Mouse (Mus musculus) forebrain, embryonic 13.5 days (tissue): ENCODE data around the gene Myh11. TPM values are rescaled to one million over a fixed set of nuclear protein-coding genes. Genes with fewer than 3 reads are reported as not detected.
A peak's percentile ranks its signal among the peaks of the same experiment; 100 is the strongest.
"Not testable (repeated sequence)": the region's sequence is repeated elsewhere in the genome, so short reads cannot be mapped to it uniquely, and the experiment has no call there.

Experiments
- ATAC-seq: fragments of 200-750 bp; cut with Nextera tagmentation; 2 replicates; pipeline ENCODE4 v1.8.0; 2017
- H3K27ac ChIP-seq: fragments of 300-500 bp; sonication (generic); 2 replicates; pipeline ENCODE4 v1.5.1; 2015; ENCODE audit warnings: inconsistent platforms, mild to moderate bottlenecking, moderate library complexity
- H3K27me3 ChIP-seq: fragments of 300-500 bp; sonication (generic); 2 replicates; pipeline ENCODE4 v1.6.1; 2015; ENCODE audit warnings: mild to moderate bottlenecking, inconsistent platforms
- H3K36me3 ChIP-seq: fragments of 300-500 bp; sonication (generic); 2 replicates; pipeline ENCODE4 v1.6.1; 2015; ENCODE audit warnings: mild to moderate bottlenecking, inconsistent platforms; ENCODE audit not compliant: poor library complexity, severe bottlenecking
- H3K4me1 ChIP-seq: fragments of 300-500 bp; sonication (generic); 2 replicates; pipeline ENCODE4 v1.6.1; 2015; ENCODE audit warnings: inconsistent platforms
- H3K4me2 ChIP-seq: fragments of 300-500 bp; sonication (generic); 2 replicates; pipeline ENCODE4 v1.6.1; 2015; ENCODE audit warnings: inconsistent platforms, mild to moderate bottlenecking, moderate library complexity
- H3K4me3 ChIP-seq: fragments of 300-500 bp; sonication (generic); 2 replicates; pipeline ENCODE4 v1.5.1; 2015; ENCODE audit warnings: mild to moderate bottlenecking, inconsistent platforms
- H3K9ac ChIP-seq: fragments of 300-500 bp; sonication (generic); 2 replicates; pipeline ENCODE4 v1.6.1; 2015; ENCODE audit warnings: mild to moderate bottlenecking, inconsistent platforms
- H3K9me3 ChIP-seq: fragments of 300-500 bp; sonication (generic); replicated peaks from 2 replicates; pipeline ENCODE4 v1.6.1; 2016; ENCODE audit warnings: inconsistent platforms
- WGBS: fragments of 180-500 bp; shearing (Covaris S2); methylation state at CpG from one replicate; pipeline ENCODE4 v1.1.7; 2015; 5-methylcytosine and 5-hydroxymethylcytosine counted together
- microRNA counts: library from miRNA; unstranded; fragments of <30 nt; microRNA quantifications from one replicate; lab custom pipeline; 2016
- microRNA-seq: library from miRNA; unstranded; fragments of <30 nt; microRNA quantifications from one replicate; pipeline ENCODE4, GENCODE M21; 2016
- polyA plus RNA-seq: library from polyadenylated mRNA; unstranded; fragments of >200 nt; fragmentation: Nextera tagmentation; extraction: Ambion mirVana; gene quantifications from 2 replicates; pipeline ENCODE4 v1.2.1, GENCODE M21; 2015

The Myh11 gene
- polyA plus RNA-seq, 1 experiment from 2014 or later = 0.18 TPM

DNA sequence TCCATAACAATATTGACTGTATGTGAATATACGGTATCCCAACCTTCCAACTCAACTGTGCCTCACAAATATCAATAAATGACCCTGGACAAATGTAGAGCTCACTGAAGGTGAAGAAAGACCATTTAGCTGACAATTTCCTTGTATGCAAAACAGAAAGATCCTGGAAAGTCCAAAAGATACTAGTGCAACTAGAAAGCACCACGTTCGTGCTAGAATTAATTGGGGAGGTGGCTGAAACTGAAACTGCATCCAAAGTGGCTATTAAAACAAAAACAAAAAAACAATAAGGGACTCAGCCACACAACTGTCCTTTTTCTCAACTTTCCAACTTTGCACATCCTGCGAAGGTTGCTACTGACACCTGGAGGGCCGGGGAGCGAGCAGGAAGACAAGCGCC is 132.6 kb downstream of the Myh11 start:
- H3K4me2 ChIP-seq = peak overlapping the region; percentile 74
- H3K27me3 ChIP-seq = no peaks in the 10 kb centered on the region
- H3K27ac ChIP-seq = peak overlapping the region; percentile 55
- H3K9me3 ChIP-seq = no peaks in the 10 kb centered on the region
- peak overlapping the region; percentile 71 for H3K9ac ChIP-seq
- peak overlapping the region; percentile 77 for H3K4me3 ChIP-seq
- no peak for ATAC-seq
- peaks cover 24% of the 10 kb centered on the region for H3K4me1 ChIP-seq
- peaks cover 3% of the 10 kb centered on the region for H3K36me3 ChIP-seq
- 8% methylated on average over 7 of the region's 7 CpGs for WGBS

DNA sequence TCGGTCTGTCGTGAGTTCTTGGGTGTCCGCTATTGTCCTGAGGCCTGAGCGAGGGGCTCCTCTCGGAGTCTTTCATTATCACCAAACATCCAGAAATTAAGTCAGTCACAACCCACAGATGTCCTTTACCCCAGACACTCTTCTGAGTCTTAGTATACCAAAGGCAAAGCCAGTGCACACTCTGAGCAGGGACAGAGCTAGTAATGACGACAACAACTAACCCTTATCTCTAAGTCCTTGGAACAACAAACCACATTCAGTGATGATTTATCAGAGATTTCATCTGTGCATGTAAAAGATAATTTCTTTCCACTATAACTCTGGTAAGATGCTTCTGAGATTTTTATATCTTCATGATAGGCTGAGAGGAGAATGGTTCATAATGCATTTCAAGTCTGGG is 134.9 kb downstream of the Myh11 start:
- WGBS = 90% methylated on average over 6 of the region's 6 CpGs
- no peak overlapping the region for H3K4me2 ChIP-seq
- H3K27me3 ChIP-seq = no peaks in the 10 kb centered on the region
- H3K4me3 ChIP-seq = no peak overlapping the region
- H3K9ac ChIP-seq = no peak overlapping the region
- peaks cover 17% of the 10 kb centered on the region for H3K4me1 ChIP-seq
- no peak overlapping the region for H3K27ac ChIP-seq
- peaks cover 25% of the 10 kb centered on the region for H3K36me3 ChIP-seq
- ATAC-seq = no peak
- no peaks in the 10 kb centered on the region for H3K9me3 ChIP-seq

DNA sequence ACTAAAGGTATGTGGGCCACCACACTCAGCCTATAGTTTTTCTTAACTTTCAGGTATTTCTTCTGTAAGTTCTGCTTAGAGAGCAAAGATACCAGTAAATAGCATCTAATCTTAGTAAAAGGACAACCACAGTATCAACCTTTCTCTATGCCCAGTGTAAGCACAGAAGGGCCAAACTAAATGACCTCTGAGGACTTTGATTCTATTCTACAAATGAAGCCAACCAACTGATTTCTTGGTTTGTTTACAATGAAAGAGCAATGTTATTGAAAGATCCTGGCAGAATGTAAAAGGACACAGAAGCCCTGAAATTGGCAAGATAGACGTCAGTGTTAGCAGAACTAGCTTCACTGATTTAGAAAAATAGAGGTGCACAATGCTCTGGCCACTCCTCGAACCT is 135.5 kb downstream of the Myh11 start:
- Histone ChIP-seq H3K4me1 (peaks cover 17% of the 10 kb centered on the region), H3K36me3 (peaks cover 30% of the 10 kb centered on the region)
- not testable (repeated sequence) for H3K9me3 ChIP-seq, H3K27ac ChIP-seq, H3K4me2 ChIP-seq, H3K4me3 ChIP-seq, H3K9ac ChIP-seq, H3K27me3 ChIP-seq, ATAC-seq
- WGBS = 100% methylated on average over 1 of the region's 2 CpGs

DNA sequence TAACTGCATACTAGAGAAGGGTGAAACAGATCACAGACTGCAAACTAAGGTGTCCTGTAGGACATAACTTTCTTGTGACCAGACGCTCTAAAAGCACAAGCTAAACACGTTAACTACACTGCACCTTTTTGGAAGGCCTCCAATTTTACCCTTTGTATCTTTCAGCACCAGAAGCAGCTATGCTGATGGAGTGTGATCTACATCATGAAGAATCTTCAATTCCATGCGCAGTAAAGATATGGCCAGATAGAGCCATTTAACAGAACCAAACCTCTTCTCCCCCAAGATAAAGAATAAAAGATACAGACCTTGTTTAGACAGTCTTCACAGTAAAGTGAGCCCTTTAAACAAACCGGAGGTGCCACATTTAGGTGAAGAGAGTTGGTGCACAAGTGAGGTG is 139.5 kb downstream of the Myh11 start:
- Histone ChIP-seq H3K9ac (no peak overlapping the region), H3K4me3 (no peak overlapping the region), H3K9me3 (no peaks in the 10 kb centered on the region), H3K36me3 (peaks cover 53% of the 10 kb centered on the region), H3K4me2 (no peak overlapping the region), H3K27me3 (no peaks in the 10 kb centered on the region), H3K27ac (no peak overlapping the region), H3K4me1 (no peaks in the 10 kb centered on the region)
- ATAC-seq = no peak
- 94% methylated on average over 4 of the region's 4 CpGs for WGBS

DNA sequence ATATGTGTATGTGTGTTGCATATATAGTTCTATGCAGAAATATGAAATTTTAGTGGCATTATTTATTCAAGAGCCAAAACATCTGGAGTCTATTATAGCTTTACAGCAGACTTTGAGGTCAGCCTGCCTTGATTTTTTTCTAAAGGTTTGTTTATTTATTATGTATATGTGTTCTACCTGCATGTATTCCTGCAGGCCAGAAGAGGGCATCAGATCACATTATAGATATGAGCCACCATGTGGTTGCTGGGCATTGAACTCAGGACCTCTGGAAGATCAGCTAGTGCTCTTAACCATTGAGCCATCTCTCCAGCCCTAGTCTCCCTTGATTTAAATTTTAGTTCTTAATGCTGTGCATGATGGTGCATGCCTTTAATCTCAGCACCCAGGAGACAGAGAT is 143.5 kb downstream of the Myh11 start:
- Histone ChIP-seq H3K9ac (no peak overlapping the region), H3K4me2 (no peak overlapping the region), H3K27ac (no peak overlapping the region), H3K27me3 (no peaks in the 10 kb centered on the region), H3K36me3 (peaks cover 77% of the 10 kb centered on the region), H3K4me3 (no peak overlapping the region), H3K9me3 (no peaks in the 10 kb centered on the region), H3K4me1 (no peaks in the 10 kb centered on the region)
- no peak for ATAC-seq

MicroRNAs encoded within 50 kb of the gene (microRNA counts, 519-probe panel; counts per million panel counts)
- 3,930 counts per million, percentile 76 among the panel's probes with 10 or more counts for microRNA mmu-miR-484 (lab: Ali Mortazavi, UCI)

Small RNA genes lying within 50 kb of the gene (microRNA-seq; reads per million reads assigned to microRNA genes)
- gene Mir484 = 3,514 reads per million, percentile 87 among the genes with 10 or more reads in this experiment

Other genes with a start within 250 kb of the Myh11 start
- 118 and 127 TPM in 2 replicates for gene Nde1, start 128.1 kb downstream of the Myh11 start, polyA plus RNA-seq
- 17.1 and 20.2 TPM in 2 replicates for gene Marf1, start 128.0 kb downstream of the Myh11 start, polyA plus RNA-seq
- gene Fopnl, start 26.0 kb upstream of the Myh11 start, polyA plus RNA-seq = 205 and 209 TPM in 2 replicates
- gene Abcc1, start 70.2 kb upstream of the Myh11 start, polyA plus RNA-seq = 8.3 and 8.6 TPM in 2 replicates